Mouse (Mus musculus): Measurements from ENCODE around the gene Chaf1a. TPM values are rescaled to one million over a fixed set of nuclear protein-coding genes. Genes with fewer than 3 reads are reported as not detected.
"Not testable (repeated sequence)": the region's sequence is repeated elsewhere in the genome, so short reads cannot be mapped to it uniquely, and the experiment has no call there.

Chaf1a gene
- polyA plus RNA-seq, 1 experiment from 2014 or later, result 22.0 TPM

DNA sequence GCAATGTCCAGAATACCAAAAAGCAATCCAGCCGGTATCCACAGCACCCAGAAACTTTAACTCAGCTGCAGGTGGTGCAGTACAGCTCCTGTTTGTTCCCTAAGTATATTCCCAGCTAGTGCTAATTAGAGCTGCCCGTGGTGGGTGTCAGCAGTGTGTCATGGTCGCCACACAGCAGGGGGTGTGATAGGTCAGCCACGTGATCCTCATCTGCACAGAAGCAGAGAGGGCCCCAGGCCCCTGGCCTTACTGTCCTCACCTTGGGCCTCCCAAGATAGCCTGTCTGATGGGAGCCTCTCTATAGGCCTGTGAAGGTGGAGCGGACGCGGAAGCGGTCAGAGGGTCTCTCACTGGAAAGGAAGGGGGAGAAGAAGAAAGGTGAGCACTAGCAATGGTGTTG, 57.9 kb downstream of the Chaf1a start:
- Histone ChIP-seq H3K27me3 (replicated peaks) (no peaks in the 10 kb centered on the region), H3K4me1 (replicated peaks) (no peaks in the 10 kb centered on the region), H3K9me3 (replicated peaks) (no peaks in the 10 kb centered on the region), H3K4me2 (no peak overlapping the region), H3K9ac (no peak overlapping the region), H3K36me3 (peaks cover 88% of the 10 kb centered on the region), H3K27ac (ENCODE audit: poor library complexity, severe bottlenecking) (no peak overlapping the region), H3K4me3 (no peak overlapping the region)
- no peak for ATAC-seq (ENCODE audit: insufficient number of reproducible peaks, low FRiP score)
- 88% methylated on average over 8 of the region's 8 CpGs for WGBS

DNA sequence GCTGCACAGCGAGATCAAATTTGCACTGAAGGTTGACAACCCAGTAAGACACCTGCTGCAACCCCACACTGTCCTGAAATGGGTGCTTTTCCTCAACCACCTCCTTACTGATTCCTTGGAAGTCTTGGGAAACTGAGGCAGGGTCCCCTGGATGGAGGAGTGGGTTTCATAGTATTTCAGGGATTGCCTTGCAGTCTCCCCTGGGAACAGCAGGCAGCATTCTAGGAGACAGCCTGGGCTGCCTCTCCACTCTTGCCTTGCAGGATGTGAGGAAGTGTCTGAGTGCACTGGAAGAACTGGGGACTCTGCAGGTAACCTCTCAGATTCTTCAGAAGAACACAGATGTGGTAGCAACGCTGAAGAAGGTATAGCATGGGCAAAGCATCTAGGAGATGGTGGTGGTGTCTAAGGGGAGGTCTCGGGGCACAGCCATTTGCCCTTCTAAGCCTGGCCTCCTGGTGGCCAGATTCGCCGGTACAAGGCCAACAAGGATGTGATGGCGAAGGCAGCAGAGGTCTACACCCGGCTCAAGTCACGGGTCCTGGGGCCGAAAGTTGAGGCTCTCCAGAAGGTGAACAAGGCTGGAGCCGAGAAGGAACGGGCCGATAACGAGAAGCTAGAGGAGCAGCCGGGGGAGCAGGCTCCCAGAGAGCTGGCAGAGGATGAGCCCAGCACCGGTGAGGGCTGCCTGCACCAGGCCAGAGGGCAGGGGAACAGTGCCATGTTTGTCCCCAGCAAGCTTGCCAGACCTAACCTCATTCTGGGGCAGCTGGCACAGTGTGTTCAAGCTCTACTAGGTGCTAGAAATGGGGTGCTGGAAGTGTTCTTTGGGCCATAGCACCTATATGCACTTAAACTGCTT, 58.7 kb downstream of the Chaf1a start:
- Histone ChIP-seq H3K36me3 (peaks cover 90% of the 10 kb centered on the region), H3K9me3 (replicated peaks) (no peaks in the 10 kb centered on the region), H3K4me2 (no peak overlapping the region), H3K9ac (no peak overlapping the region), H3K4me3 (no peak overlapping the region), H3K4me1 (replicated peaks) (no peaks in the 10 kb centered on the region), H3K27me3 (replicated peaks) (no peaks in the 10 kb centered on the region), H3K27ac (ENCODE audit: poor library complexity, severe bottlenecking) (no peak overlapping the region)
- ATAC-seq (ENCODE audit: insufficient number of reproducible peaks, low FRiP score), result no peak
- WGBS, result 88% methylated on average over 15 of the region's 15 CpGs

DNA sequence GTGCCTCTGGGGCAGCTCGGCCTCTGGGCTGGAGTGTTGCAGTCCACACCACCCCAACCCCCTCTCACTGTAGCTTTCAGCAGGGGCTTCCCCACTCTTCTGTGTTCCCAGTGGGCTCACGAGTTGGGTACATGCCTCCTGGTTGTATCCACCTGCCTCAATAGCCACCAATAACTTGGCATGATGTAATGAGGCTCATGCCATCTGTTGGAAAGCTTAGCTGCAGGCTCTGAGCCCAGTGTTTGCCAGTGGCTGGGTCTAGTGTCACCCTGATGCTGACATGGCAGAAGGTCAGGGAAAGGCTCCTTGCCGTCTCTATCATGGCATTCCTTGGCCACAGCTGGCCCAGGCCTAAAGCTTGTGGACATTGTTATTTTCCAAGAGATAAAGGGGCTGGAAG, 60.6 kb downstream of the Chaf1a start:
- no peaks in the 10 kb centered on the region for H3K9me3 ChIP-seq (replicated peaks)
- no peak overlapping the region for H3K27ac ChIP-seq (ENCODE audit: poor library complexity, severe bottlenecking)
- WGBS, result 91% methylated on average over 3 of the region's 3 CpGs
- ATAC-seq (ENCODE audit: insufficient number of reproducible peaks, low FRiP score), result no peak
- H3K4me1 ChIP-seq (replicated peaks), result no peaks in the 10 kb centered on the region
- no peak overlapping the region for H3K4me3 ChIP-seq
- H3K4me2 ChIP-seq, result no peak overlapping the region
- H3K36me3 ChIP-seq, result peaks cover 81% of the 10 kb centered on the region
- no peaks in the 10 kb centered on the region for H3K27me3 ChIP-seq (replicated peaks)
- H3K9ac ChIP-seq, result no peak overlapping the region

DNA sequence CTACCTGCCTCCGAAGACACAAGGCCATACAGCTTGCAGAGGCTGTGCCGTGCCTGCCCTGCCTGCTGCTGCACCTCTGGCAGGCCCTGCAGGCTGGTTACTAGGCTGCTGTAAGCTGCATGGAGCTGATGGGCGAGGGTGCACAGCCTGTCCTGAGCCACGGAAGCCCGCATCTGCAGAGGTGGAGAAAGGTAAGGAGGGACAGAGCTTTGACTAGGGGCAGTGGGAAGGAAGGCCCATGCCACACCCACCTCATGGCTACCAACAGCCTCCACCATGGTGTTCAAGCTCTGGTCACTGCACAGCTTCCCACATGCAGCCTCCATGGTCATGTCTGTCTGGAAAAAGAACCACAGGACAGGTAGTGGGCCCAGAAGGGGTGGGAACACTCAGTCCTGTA, 61.9 kb downstream of the Chaf1a start:
- Histone ChIP-seq H3K36me3 (peaks cover 68% of the 10 kb centered on the region), H3K9ac (no peak overlapping the region), H3K4me3 (no peak overlapping the region), H3K4me2 (no peak overlapping the region), H3K27me3 (replicated peaks) (no peaks in the 10 kb centered on the region), H3K9me3 (replicated peaks) (no peaks in the 10 kb centered on the region), H3K27ac (ENCODE audit: poor library complexity, severe bottlenecking) (no peak overlapping the region), H3K4me1 (replicated peaks) (no peaks in the 10 kb centered on the region)
- 90% methylated on average over 5 of the region's 5 CpGs for WGBS
- 0 out of 2 replicates have a peak, but pooled peaks have one; percentile 8 for ATAC-seq (ENCODE audit: insufficient number of reproducible peaks, low FRiP score)

DNA sequence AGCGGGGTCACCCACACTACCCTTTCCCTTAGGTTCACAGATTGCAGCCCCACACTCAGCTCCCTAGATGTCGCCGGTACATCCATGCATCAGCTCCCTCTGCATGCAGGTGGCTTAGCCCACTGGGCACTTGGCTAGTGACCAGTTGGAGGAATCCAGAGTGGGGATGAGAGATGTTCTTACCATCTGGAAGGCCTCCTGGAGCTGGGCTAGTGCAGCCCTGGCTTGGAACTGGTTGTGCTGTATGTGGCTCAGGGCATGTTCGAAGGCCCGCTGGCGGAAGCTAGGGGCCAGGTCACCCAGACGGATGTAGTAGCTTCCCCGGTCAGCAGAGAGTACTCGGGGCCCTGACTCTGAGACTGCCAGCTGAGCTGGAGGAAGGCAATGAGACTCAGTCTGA, 62.7 kb downstream of the Chaf1a start:
- ATAC-seq (ENCODE audit: insufficient number of reproducible peaks, low FRiP score), result no peak
- Histone ChIP-seq H3K4me1 (replicated peaks) (no peaks in the 10 kb centered on the region), H3K4me3 (no peak overlapping the region), H3K9ac (no peak overlapping the region), H3K27ac (ENCODE audit: poor library complexity, severe bottlenecking) (no peak overlapping the region), H3K4me2 (no peak overlapping the region), H3K9me3 (replicated peaks) (no peaks in the 10 kb centered on the region), H3K27me3 (replicated peaks) (no peaks in the 10 kb centered on the region), H3K36me3 (peaks cover 68% of the 10 kb centered on the region)
- 90% methylated on average over 9 of the region's 9 CpGs for WGBS

DNA sequence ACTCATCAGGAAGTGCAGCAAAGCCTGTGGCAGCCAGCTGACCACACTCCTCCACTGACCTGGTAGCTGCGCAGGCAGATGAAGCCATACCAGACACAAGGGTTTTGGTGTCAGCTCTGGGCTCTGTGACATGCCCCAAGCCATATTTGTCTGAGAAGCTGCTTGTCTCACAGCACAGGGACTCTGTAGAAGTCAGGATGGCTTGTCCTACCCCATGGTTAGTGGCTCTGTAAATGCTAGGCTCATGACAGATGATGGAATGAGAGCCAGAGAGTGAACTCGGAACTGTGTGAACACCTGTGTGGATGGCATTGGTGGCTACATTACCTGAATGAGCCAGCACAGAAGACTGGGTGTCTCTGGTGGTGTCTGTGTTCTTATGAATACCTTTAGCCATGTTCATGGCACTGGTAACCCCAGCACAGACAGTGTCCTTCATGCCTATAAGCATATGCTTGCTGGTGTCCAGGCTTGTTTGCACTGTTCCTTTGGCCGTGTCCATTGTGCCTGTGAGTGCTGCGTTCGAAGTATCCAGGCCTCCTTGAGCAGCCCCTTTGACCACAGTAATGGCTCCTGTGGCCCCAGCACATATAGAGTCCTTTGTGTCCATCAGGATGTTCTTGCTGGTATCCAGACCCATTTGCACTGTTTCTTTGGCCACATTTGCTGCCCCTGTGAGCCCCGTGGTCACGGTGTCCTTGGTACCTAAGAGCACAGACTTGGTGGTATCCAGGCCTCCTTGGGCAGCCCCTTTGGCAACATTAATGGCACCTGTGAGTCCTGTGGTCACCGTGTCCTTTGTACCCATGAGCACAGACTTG, 63.4 kb downstream of the Chaf1a start:
- Histone ChIP-seq H3K27me3 (replicated peaks) (no peaks in the 10 kb centered on the region), H3K4me2 (no peak overlapping the region), H3K36me3 (peaks cover 66% of the 10 kb centered on the region), H3K27ac (ENCODE audit: poor library complexity, severe bottlenecking) (no peak overlapping the region), H3K9me3 (replicated peaks) (no peaks in the 10 kb centered on the region), H3K4me3 (no peak overlapping the region), H3K4me1 (replicated peaks) (peaks cover 3% of the 10 kb centered on the region), H3K9ac (no peak overlapping the region)
- 87% methylated on average over 8 of the region's 8 CpGs for WGBS
- ATAC-seq (ENCODE audit: insufficient number of reproducible peaks, low FRiP score), result no peak

DNA sequence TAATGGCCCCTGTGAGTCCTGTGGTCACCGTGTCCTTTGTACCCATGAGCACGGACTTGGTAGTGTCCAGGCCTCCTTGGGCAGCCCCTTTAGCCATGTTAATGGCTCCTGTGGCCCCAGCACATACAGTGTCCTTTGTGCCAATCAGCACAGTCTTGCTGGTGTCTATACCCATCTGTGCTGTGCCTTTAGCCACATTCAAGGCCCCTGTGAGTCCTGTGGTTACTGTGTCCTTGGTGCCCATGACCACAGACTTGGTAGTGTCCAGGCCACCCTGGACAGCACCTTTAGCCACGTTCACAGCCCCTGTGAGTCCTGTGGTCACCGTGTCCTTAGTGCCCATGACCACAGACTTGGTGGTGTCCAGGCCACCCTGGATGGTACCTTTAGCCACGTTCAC, 64.6 kb downstream of the Chaf1a start:
- not testable (repeated sequence) for H3K27ac ChIP-seq (ENCODE audit: poor library complexity, severe bottlenecking); ATAC-seq (ENCODE audit: insufficient number of reproducible peaks, low FRiP score); H3K4me3 ChIP-seq; H3K27me3 ChIP-seq (replicated peaks); H3K9me3 ChIP-seq (replicated peaks); H3K9ac ChIP-seq; H3K4me1 ChIP-seq (replicated peaks); H3K4me2 ChIP-seq
- 92% methylated on average over 2 of the region's 5 CpGs for WGBS
- H3K36me3 ChIP-seq, result peaks cover 59% of the 10 kb centered on the region

DNA sequence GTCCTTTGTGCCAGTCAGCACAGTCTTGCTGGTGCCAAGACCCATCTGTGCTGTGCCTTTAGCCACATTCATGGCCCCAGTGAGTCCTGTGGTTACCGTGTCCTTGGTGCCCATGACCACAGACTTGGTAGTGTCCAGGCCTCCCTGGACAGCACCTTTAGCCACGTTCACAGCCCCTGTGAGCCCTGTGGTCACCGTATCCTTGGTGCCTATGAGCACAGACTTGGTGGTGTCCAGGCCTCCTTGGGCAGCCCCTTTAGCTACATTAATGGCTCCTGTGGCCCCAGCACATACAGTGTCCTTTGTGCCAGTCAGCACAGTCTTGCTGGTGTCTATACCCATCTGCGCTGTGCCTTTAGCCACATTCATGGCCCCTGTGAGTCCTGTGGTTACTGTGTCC, 66.2 kb downstream of the Chaf1a start:
- not testable (repeated sequence) for ATAC-seq (ENCODE audit: insufficient number of reproducible peaks, low FRiP score); H3K27me3 ChIP-seq (replicated peaks)
- WGBS, result 94% methylated on average over 4 of the region's 4 CpGs

DNA sequence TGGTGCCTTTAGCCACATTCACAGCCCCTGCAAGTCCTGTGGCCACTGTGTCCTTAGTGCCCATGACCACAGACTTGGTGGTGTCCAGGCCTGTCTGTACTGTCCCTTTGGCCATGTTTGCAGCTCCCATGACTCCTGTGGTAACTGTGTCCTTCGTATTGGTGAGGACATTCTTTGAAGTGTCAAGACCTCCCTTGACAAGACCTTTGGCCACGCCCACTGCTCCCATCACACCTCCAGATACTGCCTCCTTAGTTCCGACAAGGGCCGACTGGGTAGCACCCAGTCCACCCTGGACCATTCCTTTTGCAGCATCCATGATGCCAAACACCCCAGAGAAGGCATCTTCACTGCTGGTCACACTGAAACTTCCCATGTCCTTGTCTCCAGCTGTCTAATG, 66.7 kb downstream of the Chaf1a start:
- H3K27me3 ChIP-seq (replicated peaks), result no peaks in the 10 kb centered on the region
- H3K36me3 ChIP-seq, result peaks cover 38% of the 10 kb centered on the region
- 60% methylated on average over 4 of the region's 4 CpGs for WGBS
- no peak overlapping the region for H3K4me3 ChIP-seq
- H3K4me2 ChIP-seq, result no peak overlapping the region
- no peak overlapping the region for H3K9ac ChIP-seq
- H3K27ac ChIP-seq (ENCODE audit: poor library complexity, severe bottlenecking), result no peak overlapping the region
- no peak for ATAC-seq (ENCODE audit: insufficient number of reproducible peaks, low FRiP score)
- H3K9me3 ChIP-seq (replicated peaks), result no peaks in the 10 kb centered on the region
- peaks cover 9% of the 10 kb centered on the region for H3K4me1 ChIP-seq (replicated peaks)

More for the DNA sequence above, 66.2 kb downstream of the Chaf1a start:
- H3K4me2 ChIP-seq; H3K4me1 ChIP-seq (replicated peaks); H3K4me3 ChIP-seq; H3K27ac ChIP-seq (ENCODE audit: poor library complexity, severe bottlenecking); H3K9me3 ChIP-seq (replicated peaks); H3K9ac ChIP-seq: not testable (repeated sequence)
- H3K36me3 ChIP-seq, result peaks cover 43% of the 10 kb centered on the region

DNA sequence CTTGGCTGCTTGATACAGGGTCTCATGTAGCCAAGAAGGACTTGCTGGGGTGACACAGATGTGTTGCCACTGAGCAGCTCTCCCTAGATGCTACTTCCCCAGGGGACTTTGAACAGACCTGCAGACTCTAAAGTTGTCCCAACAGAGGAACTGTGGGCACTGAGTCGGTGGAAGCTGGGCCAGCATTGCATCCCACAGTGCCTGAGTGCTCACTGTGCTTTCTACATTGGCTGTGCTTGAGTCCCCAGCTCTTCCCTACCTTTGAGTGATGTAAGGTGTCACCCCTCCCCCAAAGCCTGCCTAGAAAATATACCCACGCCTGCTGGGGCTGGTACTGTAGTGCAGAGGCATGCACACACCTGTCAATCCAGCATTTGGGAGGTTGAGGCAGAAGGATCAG, 67.5 kb downstream of the Chaf1a start:
- no peaks in the 10 kb centered on the region for H3K9me3 ChIP-seq (replicated peaks)
- ATAC-seq (ENCODE audit: insufficient number of reproducible peaks, low FRiP score), result no peak
- H3K4me3 ChIP-seq, result no peak overlapping the region
- H3K36me3 ChIP-seq, result peaks cover 30% of the 10 kb centered on the region
- H3K4me1 ChIP-seq (replicated peaks), result peaks cover 9% of the 10 kb centered on the region
- H3K4me2 ChIP-seq, result no peak overlapping the region
- 52% methylated on average over 2 of the region's 2 CpGs for WGBS
- no peak overlapping the region for H3K27ac ChIP-seq (ENCODE audit: poor library complexity, severe bottlenecking)
- no peaks in the 10 kb centered on the region for H3K27me3 ChIP-seq (replicated peaks)
- no peak overlapping the region for H3K9ac ChIP-seq

DNA sequence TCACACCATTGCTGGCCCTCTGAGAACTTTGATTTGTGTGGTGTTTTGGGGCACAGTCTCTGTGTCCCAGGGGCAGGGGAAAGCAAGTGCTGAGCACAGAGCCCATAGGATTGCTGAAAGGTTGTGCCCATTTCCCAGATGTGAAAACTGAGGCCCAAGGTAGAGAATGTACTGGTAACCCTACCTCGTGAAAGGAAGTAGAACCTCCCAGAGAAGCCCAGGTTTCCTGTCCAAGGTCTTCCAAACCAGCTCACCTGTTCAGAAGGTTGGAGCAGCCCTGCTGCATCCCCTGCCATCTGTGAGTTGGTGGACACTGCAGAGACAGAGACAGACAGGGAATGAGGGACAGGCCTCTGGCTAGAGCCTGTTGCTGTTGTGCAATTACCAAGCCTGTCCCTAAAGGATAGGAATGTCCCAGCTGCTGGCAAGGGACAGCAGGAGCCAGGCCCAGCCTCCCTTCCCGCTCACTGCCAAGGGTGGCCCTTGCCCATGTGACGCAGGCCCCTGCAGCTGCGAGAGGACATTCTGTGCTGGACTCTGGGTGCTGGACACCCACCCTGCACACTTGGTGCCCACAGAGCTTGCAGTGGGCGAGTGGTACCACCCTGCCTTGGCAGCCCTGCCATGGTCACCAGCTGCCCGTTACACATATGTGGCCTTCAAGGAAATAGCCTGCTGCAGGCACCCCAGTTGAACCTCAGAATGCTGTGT, 68.2 kb downstream of the Chaf1a start:
- ATAC-seq (ENCODE audit: insufficient number of reproducible peaks, low FRiP score), result 0 out of 2 replicates have a peak, but pooled peaks have one; percentile 18
- no peak overlapping the region for H3K4me3 ChIP-seq
- no peaks in the 10 kb centered on the region for H3K9me3 ChIP-seq (replicated peaks)
- no peak overlapping the region for H3K27ac ChIP-seq (ENCODE audit: poor library complexity, severe bottlenecking)
- no peak overlapping the region for H3K9ac ChIP-seq
- H3K27me3 ChIP-seq (replicated peaks), result no peaks in the 10 kb centered on the region
- H3K4me2 ChIP-seq, result no peak overlapping the region
- 73% methylated on average over 6 of the region's 6 CpGs for WGBS
- H3K4me1 ChIP-seq (replicated peaks), result peaks cover 9% of the 10 kb centered on the region
- H3K36me3 ChIP-seq, result peaks cover 22% of the 10 kb centered on the region
